15 mouse cellular contexts compared by ENCODE assay signal in the genomic region with DNA sequence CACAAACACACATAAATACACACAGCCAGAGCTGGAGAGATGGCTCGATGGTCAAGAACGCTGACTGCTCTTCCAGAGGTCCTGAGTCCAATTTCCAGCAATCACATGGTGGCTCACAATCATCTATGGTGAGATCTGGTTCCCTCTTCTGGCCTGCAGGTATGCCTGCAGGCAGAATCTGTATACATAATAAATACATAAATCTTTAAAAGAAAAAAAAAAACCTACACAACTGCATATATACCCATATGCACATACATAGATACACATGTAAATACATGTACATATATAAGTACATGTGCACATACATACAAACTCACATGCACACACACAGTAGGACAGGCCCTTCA.
A peak's percentile ranks its signal among the peaks of the same experiment; 100 is the strongest.
DNase-seq lines count a peak whose midpoint lies in the region; ATAC-seq and TF ChIP-seq lines count a peak whose summit lies in the region.
"Had no signal": no experiment of that assay in that cellular context is flagged by ENCODE, and none has a peak within 500 bp of the region (broad histone marks: within the 10 kb centered on the region; RNA-seq: fewer than 3 reads in every experiment).

No protein-coding gene starts in this region.

- no peak overlapping the region for H3K9ac ChIP-seq in heart, adult 2 months (ENCODE audit: low read depth, low read length)
- H3K9ac ChIP-seq in limb, embryonic 12.5 days (replicated peaks): no peak overlapping the region
- H3K9ac ChIP-seq in CH12.LX (ENCODE audit: insufficient read depth, low read depth): no peak overlapping the region
- H3K9ac ChIP-seq: midbrain, embryonic 12.5 days; stomach, embryonic 15.5 days had no signal

- intact Hi-C loops in heart, adult 2 months (cut with DNase I): no loop called here

- H3K4me1 ChIP-seq in heart, adult 2 months (ENCODE audit: control insufficient read depth, insufficient read depth, low read length): no peaks in the 10 kb centered on the region
- H3K4me1 ChIP-seq in limb, embryonic 12.5 days (replicated peaks): peaks cover 4% of the 10 kb centered on the region; the same call in 1 of the 2 replicates
- no peaks in the 10 kb centered on the region for H3K4me1 ChIP-seq in limb, embryonic 10.5 days
- peaks cover 0 to under 1% of the 10 kb centered on the region in 2 experiments; a peak in 1 of 4 replicates for H3K4me1 ChIP-seq in CH12.LX (ENCODE audit: control insufficient read depth in 1 of 2, insufficient read depth in 2 of 2)
- H3K4me1 ChIP-seq: embryonic facial prominence, embryonic 10.5 days had no signal

- peak; percentile 53 for TF ChIP-seq RAD21 in CH12.LX (IDR thresholded peaks at IDR 0.05; ENCODE audit: low read depth, low read length)

- H3K4me3 ChIP-seq in heart, adult 2 months: no peak overlapping the region
- H3K4me3 ChIP-seq in limb, embryonic 12.5 days (replicated peaks): no peak overlapping the region
- no peak overlapping the region for H3K4me3 ChIP-seq in limb, embryonic 10.5 days
- H3K4me3 ChIP-seq in CH12.LX (replicated peaks in 1 of 3; ENCODE audit: low read depth in 2 of 3, low read length in 2 of 3, poor library complexity in 1 of 3): no peak overlapping the region
- H3K4me3 ChIP-seq: embryonic facial prominence, embryonic 10.5 days; midbrain, embryonic 12.5 days; stomach, embryonic 15.5 days had no signal

- H3K27me3 ChIP-seq in heart, adult 2 months (ENCODE audit: control insufficient read depth, insufficient read depth, low read length): no peaks in the 10 kb centered on the region; the same call in 1 of the 2 replicates
- H3K27me3 ChIP-seq in limb, embryonic 12.5 days: no peaks in the 10 kb centered on the region
- H3K27me3 ChIP-seq in limb, embryonic 10.5 days (ENCODE audit: low read depth, poor library complexity, severe bottlenecking): no peaks in the 10 kb centered on the region
- H3K27me3 ChIP-seq in CH12.LX (replicated peaks): no peaks in the 10 kb centered on the region
- H3K27me3 ChIP-seq: midbrain, embryonic 12.5 days; stomach, embryonic 15.5 days had no signal

- H3K9me3 ChIP-seq in limb, embryonic 12.5 days: no peaks in the 10 kb centered on the region
- H3K9me3 ChIP-seq in limb, embryonic 10.5 days (replicated peaks): no peaks in the 10 kb centered on the region
- no peaks in the 10 kb centered on the region for H3K9me3 ChIP-seq in CH12.LX (replicated peaks; ENCODE audit: low read length)
- H3K9me3 ChIP-seq: embryonic facial prominence, embryonic 10.5 days; midbrain, embryonic 12.5 days; stomach, embryonic 15.5 days had no signal

- peak; percentile 23 for TF ChIP-seq CTCF in heart, adult 2 months (IDR thresholded peaks at IDR 0.05)
- peak in 1 of 2 experiments; percentile 46; a peak in 2 of 4 replicates for TF ChIP-seq CTCF in CH12.LX (conservative IDR thresholded peaks at IDR 0.05 in 1 of 2, IDR thresholded peaks at IDR 0.05 in 1 of 2; ENCODE audit: low read depth in 2 of 2, low read length in 2 of 2)

- no peak for TF ChIP-seq EP300 in heart, adult 2 months (IDR thresholded peaks at IDR 0.05; ENCODE audit: insufficient read depth, low read depth, low read length)
- TF ChIP-seq EP300 in CH12.LX (IDR thresholded peaks at IDR 0.05; ENCODE audit: low read length): no peak

- H3K36me3 ChIP-seq in heart, adult 2 months (ENCODE audit: control insufficient read depth, insufficient read depth, low read length): no peaks in the 10 kb centered on the region
- H3K36me3 ChIP-seq in limb, embryonic 12.5 days: no peaks in the 10 kb centered on the region
- H3K36me3 ChIP-seq in limb, embryonic 10.5 days: no peaks in the 10 kb centered on the region
- no peaks in the 10 kb centered on the region for H3K36me3 ChIP-seq in CH12.LX (replicated peaks in 1 of 2; ENCODE audit: control insufficient read depth in 1 of 2, insufficient read depth in 1 of 2, low read length in 1 of 2)
- H3K36me3 ChIP-seq: embryonic facial prominence, embryonic 10.5 days; midbrain, embryonic 12.5 days; stomach, embryonic 15.5 days had no signal

- DNase-seq in heart, adult 2 months: no peak
- no peak for DNase-seq in heart, adult 18-20 months
- DNase-seq in limb, embryonic 10.5 days (ENCODE audit: low spot score): no peak
- no peak for DNase-seq in CH12.LX (ENCODE audit: extremely low read depth)
- DNase-seq in kidney, adult 9 months: no peak
- no peak for DNase-seq in urinary bladder, postnatal 14 days (ENCODE audit: low spot score)
- DNase-seq: cerebellum, adult 8-10 months; kidney, postnatal 25 days; thymus, postnatal 14 days had no signal

- H3K27ac ChIP-seq in heart, adult 2 months: no peak overlapping the region
- 0 out of 2 replicates have a peak overlapping the region, but pooled peaks have one; percentile 36 for H3K27ac ChIP-seq in limb, embryonic 12.5 days
- no peak overlapping the region for H3K27ac ChIP-seq in limb, embryonic 10.5 days
- no peak overlapping the region for H3K27ac ChIP-seq in CH12.LX (ENCODE audit: insufficient read depth, low read depth)
- H3K27ac ChIP-seq: embryonic facial prominence, embryonic 10.5 days; midbrain, embryonic 12.5 days; stomach, embryonic 15.5 days had no signal

- 88% methylated on average over 2 of the region's 2 CpGs for WGBS in heart, adult 2 months
- WGBS in limb, embryonic 12.5 days: 77% methylated on average over 2 of the region's 2 CpGs
- 87% methylated on average over 2 of the region's 2 CpGs for WGBS in limb, embryonic 10.5 days

- in situ Hi-C loops in CH12.LX (cut with MboI; ENCODE audit: low pct_ligation_motif_present, low pct_unique_long_range_greater_than_20kb, low sequenced_read_pairs): no loop called here

- ATAC-seq in limb, embryonic 12.5 days (ENCODE audit: insufficient number of reproducible peaks, insufficient read depth, low FRiP score, low TSS enrichment, low read depth): no peak
- ATAC-seq in megakaryocyte progenitor cell, adult 5-6 weeks (replicated peaks; ENCODE audit: poor library complexity): peak; percentile 39; the same call in 1 of the 2 replicates
- ATAC-seq: inflammation-experienced regulatory T-cells, adult 6 months had no signal

- H3K4me2 ChIP-seq in limb, embryonic 12.5 days: no peak overlapping the region
- H3K4me2 ChIP-seq in CH12.LX (ENCODE audit: insufficient read depth, low read depth, poor library complexity, severe bottlenecking): no peak overlapping the region
- H3K4me2 ChIP-seq: midbrain, embryonic 12.5 days; stomach, embryonic 15.5 days had no signal

- dilution Hi-C loops in CH12.LX (cut with MboI; ENCODE audit: extremely low pct_ligation_motif_present, extremely low pct_unique_long_range_greater_than_20kb, low sequenced_read_pairs): no loop called here

- no peaks in the 10 kb centered on the region for H3K79me2 ChIP-seq in heart, adult 2 months (replicated peaks; ENCODE audit: control insufficient read depth, insufficient read depth, low read length)
- no peaks in the 10 kb centered on the region for H3K79me2 ChIP-seq in CH12.LX (replicated peaks; ENCODE audit: control insufficient read depth, extremely low read depth, insufficient read depth, poor library complexity, severe bottlenecking)

- TF ChIP-seq POLR2A in heart, adult 2 months (IDR thresholded peaks at IDR 0.05; ENCODE audit: insufficient read depth, low read depth, low read length): no peak
- TF ChIP-seq POLR2A in CH12.LX (IDR thresholded peaks at IDR 0.05; ENCODE audit: low read depth, low read length): no peak

TF ChIP-seq in CH12.LX, 34 proteins besides CTCF, POLR2A, EP300 and RAD21:
- peak; percentile 59 for TF ChIP-seq SMC3 (IDR thresholded peaks at IDR 0.05; ENCODE audit: low read depth, low read length)
- TF ChIP-seq ELF1 (IDR thresholded peaks at IDR 0.05; ENCODE audit: low read depth, low read length): no peak
- TF ChIP-seq KAT2A (IDR thresholded peaks at IDR 0.05; ENCODE audit: insufficient replicate concordance, low read length): no peak
- TF ChIP-seq POLR2AphosphoS2 (IDR thresholded peaks at IDR 0.05; ENCODE audit: low read depth, low read length): no peak
- TF ChIP-seq RCOR1 (conservative IDR thresholded peaks at IDR 0.05; ENCODE audit: low read depth, low read length): no peak
- no peak for TF ChIP-seq MAZ (IDR thresholded peaks at IDR 0.05; ENCODE audit: low read depth, low read length)
